ENCODE assay signal across 8 mouse cellular contexts in the genomic region with DNA sequence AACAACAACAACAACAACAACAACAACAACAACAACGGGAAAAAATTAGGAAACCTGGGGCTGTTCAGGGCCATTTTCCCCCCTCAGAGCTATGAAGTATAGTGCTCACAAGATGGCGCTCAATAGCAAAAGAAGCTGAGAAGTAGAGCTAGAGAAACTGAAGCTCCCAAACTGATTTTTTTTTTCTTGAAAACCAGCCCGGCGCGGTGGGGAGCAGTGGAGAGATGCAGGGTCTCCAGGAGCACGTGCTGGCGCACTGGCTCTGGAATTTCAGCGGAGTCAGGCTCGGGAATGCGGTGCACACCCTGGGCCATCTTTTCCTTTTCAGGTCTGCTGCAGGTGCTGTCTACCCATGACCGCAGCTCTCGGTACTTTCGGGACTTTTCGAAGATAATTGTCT.
DNase-seq lines count a peak whose midpoint lies in the region; ATAC-seq and TF ChIP-seq lines count a peak whose summit lies in the region.

No protein-coding gene starts in this region.

- no peaks in the 10 kb centered on the region for H3K9me3 ChIP-seq in embryonic facial prominence, embryonic 10.5 days
- no peaks in the 10 kb centered on the region for H3K9me3 ChIP-seq in heart, embryonic 16.5 days (replicated peaks; ENCODE audit: control insufficient read depth, low read length)
- H3K9me3 ChIP-seq in liver, embryonic 12.5 days (replicated peaks), result no peaks in the 10 kb centered on the region
- H3K9me3 ChIP-seq in neural tube, embryonic 13.5 days, result no peaks in the 10 kb centered on the region

- 23% methylated on average over 14 of the region's 14 CpGs for WGBS in embryonic facial prominence, embryonic 10.5 days
- WGBS in heart, embryonic 16.5 days, result 19% methylated on average over 14 of the region's 14 CpGs
- 22% methylated on average over 14 of the region's 14 CpGs for WGBS in liver, embryonic 12.5 days (ENCODE audit: insufficient replicate concordance)
- 24% methylated on average over 14 of the region's 14 CpGs for WGBS in neural tube, embryonic 13.5 days

- POLR2A ChIA-PET in Patski (lab: Charles Lee), result no interaction called here

- no peak overlapping the region for H3K27ac ChIP-seq in embryonic facial prominence, embryonic 10.5 days (replicated peaks)
- H3K27ac ChIP-seq in heart, embryonic 16.5 days (ENCODE audit: low read length), result no peak overlapping the region
- H3K27ac ChIP-seq in liver, embryonic 12.5 days, result no peak overlapping the region
- no peak overlapping the region for H3K27ac ChIP-seq in neural tube, embryonic 13.5 days (replicated peaks)

- in situ Hi-C loops in Patski (cut with MboI; ENCODE audit: low pct_unique_long_range_greater_than_20kb), result loop anchor here (25.0 kb wide), 1 partner anchor 1305 kb away; a partner anchor contains a TSS

- H3K27me3 ChIP-seq in Patski, result peaks cover 15% of the 10 kb centered on the region
- H3K27me3 ChIP-seq in embryonic facial prominence, embryonic 10.5 days (replicated peaks; ENCODE audit: low read depth, poor library complexity, severe bottlenecking), result peaks cover 8% of the 10 kb centered on the region; the same call in 1 of the 2 replicates
- H3K27me3 ChIP-seq in heart, embryonic 16.5 days (ENCODE audit: control insufficient read depth, insufficient read depth, low read length), result no peaks in the 10 kb centered on the region
- H3K27me3 ChIP-seq in liver, embryonic 12.5 days (replicated peaks), result no peaks in the 10 kb centered on the region
- peaks cover 5% of the 10 kb centered on the region; the same call in 1 of the 2 replicates for H3K27me3 ChIP-seq in neural tube, embryonic 13.5 days

- CTCF ChIA-PET in Patski (lab: Charles Lee), result interaction anchor here (1.3 kb wide), 1 partner anchor 11 kb away, joined by 4 read pairs; no protein-coding TSS in a partner anchor

- H3K36me3 ChIP-seq in embryonic facial prominence, embryonic 10.5 days (replicated peaks), result no peaks in the 10 kb centered on the region
- no peaks in the 10 kb centered on the region for H3K36me3 ChIP-seq in heart, embryonic 16.5 days (ENCODE audit: control insufficient read depth, insufficient read depth)
- H3K36me3 ChIP-seq in liver, embryonic 12.5 days, result no peaks in the 10 kb centered on the region
- H3K36me3 ChIP-seq in neural tube, embryonic 13.5 days, result no peaks in the 10 kb centered on the region

- peak; percentile 6 to 16 for DNase-seq in B cell, adult 2 months
- no peak for DNase-seq in Patski (ENCODE audit: low read depth, low spot score)
- peak; percentile 75 for DNase-seq in embryonic facial prominence, embryonic 10.5 days (ENCODE audit: low spot score)
- peak; percentile 32 for DNase-seq in kidney, postnatal 14 days
- peak; percentile 21 for DNase-seq in yolk sac, embryonic 10.5 days (ENCODE audit: low spot score)

- H3K4me3 ChIP-seq in embryonic facial prominence, embryonic 10.5 days, result peak overlapping the region; percentile 37; the same call in 1 of the 2 replicates
- peak overlapping the region; percentile 48 for H3K4me3 ChIP-seq in heart, embryonic 16.5 days (ENCODE audit: low read length)
- no peak overlapping the region for H3K4me3 ChIP-seq in liver, embryonic 12.5 days
- peak overlapping the region; percentile 21; the same call in 1 of the 2 replicates for H3K4me3 ChIP-seq in neural tube, embryonic 13.5 days

- peak; percentile 77 for ATAC-seq in Patski
- ATAC-seq in heart, embryonic 16.5 days (replicated peaks; ENCODE audit: extremely low read depth, insufficient read depth, low FRiP score), result no peak
- ATAC-seq in liver, embryonic 12.5 days, result no peak
- peak; percentile 62 for ATAC-seq in neural tube, embryonic 13.5 days (ENCODE audit: low read depth)

- no peak overlapping the region for H3K9ac ChIP-seq in heart, embryonic 16.5 days (ENCODE audit: low read length)
- H3K9ac ChIP-seq in liver, embryonic 12.5 days, result no peak overlapping the region
- H3K9ac ChIP-seq in neural tube, embryonic 13.5 days, result no peak overlapping the region

- peaks cover 10% of the 10 kb centered on the region; the same call in 1 of the 2 replicates for H3K4me1 ChIP-seq in embryonic facial prominence, embryonic 10.5 days
- no peaks in the 10 kb centered on the region for H3K4me1 ChIP-seq in heart, embryonic 16.5 days (ENCODE audit: control insufficient read depth, insufficient read depth, low read length)
- no peaks in the 10 kb centered on the region for H3K4me1 ChIP-seq in liver, embryonic 12.5 days
- H3K4me1 ChIP-seq in neural tube, embryonic 13.5 days (replicated peaks), result peaks cover 5% of the 10 kb centered on the region; the same call in 1 of the 2 replicates

- peak overlapping the region; percentile 76 for H3K4me2 ChIP-seq in heart, embryonic 16.5 days (ENCODE audit: low read depth, low read length)
- H3K4me2 ChIP-seq in liver, embryonic 12.5 days, result peak overlapping the region; percentile 53
- peak overlapping the region; percentile 54 for H3K4me2 ChIP-seq in neural tube, embryonic 13.5 days

- TF ChIP-seq CTCF in Patski (IDR thresholded peaks at IDR 0.05), result peak; percentile 56

Comparison
In these comparisons a context has a peak if more than half of its experiments do, and no peak if none do; other contexts are left out.
1. ATAC-seq: peak in Patski (single experiment) and neural tube, embryonic 13.5 days (single experiment); none in heart, embryonic 16.5 days (single experiment) and liver, embryonic 12.5 days (single experiment).
2. Peak in every context shown above with its lines, with median percentiles within 50 percentile points of each other: H3K4me2 ChIP-seq.